Mouse (Mus musculus): Measurements from ENCODE around the gene Nrf1. TPM values are rescaled to one million over a fixed set of nuclear protein-coding genes. Genes with fewer than 3 reads are reported as not detected.

The Nrf1 gene
- total RNA-seq, 2 experiments from 2014 or later: 9.0 to 11.6 TPM

GRCm38 (mm10) chr6:30175225-30175917 is 127.6 kb downstream of the Nrf1 start:
- no peak for DNase-seq

GRCm38 (mm10) chr6:30175918-30176421 is 128.2 kb downstream of the Nrf1 start:
- no peak for DNase-seq

DNA sequence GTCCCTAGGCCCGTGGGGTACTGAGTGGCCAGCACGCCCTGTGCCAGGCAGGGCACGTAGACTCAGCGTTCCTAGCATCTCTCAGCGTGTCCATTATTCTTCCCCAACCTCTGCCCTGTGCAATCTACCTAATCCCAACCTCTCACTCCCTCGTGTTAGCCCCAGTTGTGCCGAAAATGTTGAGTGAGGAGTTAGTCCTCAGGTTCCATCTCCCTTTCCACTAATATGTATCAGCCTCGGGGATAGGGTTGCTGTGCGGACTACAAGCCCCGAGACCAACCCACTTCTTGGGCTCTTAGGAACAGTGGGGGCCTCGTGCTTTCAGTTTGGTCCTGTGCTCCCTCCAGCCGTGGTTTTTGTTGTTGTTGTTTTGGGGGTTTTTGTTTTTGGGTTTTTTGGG is 128.7 kb downstream of the Nrf1 start:
- no peak for DNase-seq

- DNase-seq: no peak
These were observed 129.5 kb downstream of the Nrf1 start for GRCm38 (mm10) chr6:30177305-30177704.

GRCm38 (mm10) chr6:30178023-30178639 is 130.3 kb downstream of the Nrf1 start:
- DNase-seq: no peak

- DNase-seq: no peak
These were observed 131.3 kb downstream of the Nrf1 start for GRCm38 (mm10) chr6:30179046-30179445.

DNA sequence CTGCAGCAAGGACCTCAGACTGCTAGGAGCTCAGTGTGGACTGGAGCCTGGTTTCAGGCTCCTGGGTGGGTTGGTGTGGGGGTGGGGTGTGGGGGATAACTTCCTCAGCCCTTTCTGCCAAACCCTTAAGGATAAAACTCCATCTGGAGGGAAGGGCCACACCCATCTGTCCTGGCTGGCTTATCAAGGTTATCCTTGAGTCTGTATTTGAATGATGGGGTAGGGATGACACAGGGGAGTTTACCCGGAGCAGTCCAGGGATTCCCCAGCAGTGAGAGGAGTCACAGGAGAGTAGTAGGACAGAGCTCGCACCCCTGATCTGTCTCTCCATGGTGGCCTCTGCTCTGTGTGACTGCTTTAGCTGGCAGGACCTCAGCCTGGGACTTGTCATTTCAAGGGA is 132.5 kb downstream of the Nrf1 start:
- no peak for DNase-seq

DNA sequence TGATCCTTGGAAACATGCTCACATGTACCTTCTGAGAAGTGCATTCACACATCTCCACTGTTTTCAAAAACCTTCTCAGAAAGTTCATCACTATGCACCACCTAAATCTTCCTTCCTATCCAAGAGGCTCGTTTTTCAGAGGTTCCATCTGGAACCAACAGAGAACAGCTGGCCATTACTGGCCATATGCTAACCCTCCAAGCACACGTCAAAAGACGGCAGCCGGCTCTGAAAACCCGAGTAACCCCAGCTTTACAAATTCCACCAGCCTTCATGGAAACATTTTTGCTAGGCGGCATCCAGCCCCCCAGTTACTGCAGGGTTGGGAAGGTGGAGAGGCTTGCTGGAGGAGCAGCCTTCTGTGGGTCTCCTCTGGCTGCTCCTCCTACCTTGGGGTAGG is 134.2 kb downstream of the Nrf1 start:
- DNase-seq: no peak

DNA sequence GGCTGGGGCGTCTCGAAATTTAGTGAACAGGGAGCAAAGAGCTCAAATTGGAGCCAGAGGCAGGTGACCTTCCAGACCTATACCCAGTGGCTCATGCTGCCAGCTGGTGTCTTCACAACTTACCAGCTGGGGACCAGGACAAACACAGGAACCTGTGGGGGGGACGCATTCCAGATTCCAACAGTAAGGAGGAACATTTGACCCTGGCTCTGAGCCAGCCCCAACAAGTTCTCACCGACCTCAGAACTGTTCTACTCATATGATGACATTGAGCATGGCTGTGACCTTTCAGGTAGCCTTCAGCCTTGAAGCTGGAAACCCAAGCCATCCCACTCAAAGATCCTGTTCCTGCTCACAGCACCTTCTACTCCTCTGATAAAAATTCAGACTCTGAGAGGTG is 135.8 kb downstream of the Nrf1 start:
- DNase-seq: no peak

DNA sequence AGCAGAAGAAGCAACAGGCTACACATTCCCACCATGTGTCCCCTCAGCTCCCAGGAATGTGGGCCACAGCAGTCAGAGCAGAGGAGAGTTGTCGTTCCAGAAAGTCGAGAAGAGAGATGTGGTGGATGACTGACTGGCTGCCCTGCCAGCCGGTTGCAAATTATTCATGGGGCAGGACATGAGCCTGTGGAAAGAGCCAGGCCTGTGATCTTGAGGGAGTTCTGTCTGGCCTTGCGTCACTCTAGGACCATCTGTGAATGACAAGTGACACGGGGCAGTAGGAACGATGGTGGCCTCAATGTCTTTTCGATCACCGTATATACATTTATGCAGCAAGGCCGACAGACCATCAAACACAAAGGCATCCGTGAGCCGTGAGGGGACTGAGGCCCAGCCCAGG is 147.9 kb downstream of the Nrf1 start:
- no peak for DNase-seq

DNA sequence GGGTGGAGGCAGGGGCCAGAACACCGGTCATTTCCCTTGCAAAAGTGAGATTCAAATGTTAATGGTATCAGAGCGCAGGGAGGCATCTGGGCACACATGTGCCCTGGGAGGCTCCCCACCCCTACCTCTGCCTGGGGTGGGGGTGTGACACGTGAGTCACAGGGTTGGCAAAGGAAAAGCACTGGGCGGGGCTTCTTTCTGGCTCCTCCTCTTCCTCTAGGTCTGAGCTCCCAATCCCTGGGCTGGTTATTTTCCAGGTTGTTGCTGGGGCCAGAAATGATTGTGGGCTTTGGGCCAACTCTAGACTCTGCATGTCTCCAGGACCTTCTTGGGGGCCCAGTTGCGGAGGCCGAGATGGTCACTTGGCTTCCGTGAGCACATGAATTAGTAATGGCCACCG is 148.4 kb downstream of the Nrf1 start:
- no peak for DNase-seq

Small RNAs within 50 kb of the gene (microRNA-seq; reads per million reads assigned to microRNA genes)
- gene Mir182 (ENCODE audit: borderline replicate concordance in 2 of 2) (16.2 to 20.1 reads per million in 2 experiments), gene Mir183 (ENCODE audit: borderline replicate concordance in 2 of 2) (4.2 to 13.3 reads per million in 2 experiments), gene Mir96 (ENCODE audit: borderline replicate concordance in 2 of 2) (0 to 0.79 reads per million in 2 experiments)

Other genes starting within 250 kb of the Nrf1 start
- gene Strip2, start 131.0 kb upstream of the Nrf1 start, total RNA-seq (2021): under 1 TPM; 0.94 to 1.00 TPM

Data from gastrocnemius, postnatal 25 days (tissue).